Mouse (Mus musculus): ENCODE results near the gene Eps15.

GRCm38 (mm10) chr4:109241221-109241620 lies 38.8 kb upstream of the Eps15 start:
- TF ChIP-seq POLR2A (IDR thresholded peaks at IDR 0.05; ENCODE audit: low read depth, low read length) = no peak
- no peak for TF ChIP-seq CTCF (IDR thresholded peaks at IDR 0.05; ENCODE audit: borderline replicate concordance, insufficient read depth, low read length)
